32 mouse cellular contexts compared by ENCODE assay signal in the genomic region with DNA sequence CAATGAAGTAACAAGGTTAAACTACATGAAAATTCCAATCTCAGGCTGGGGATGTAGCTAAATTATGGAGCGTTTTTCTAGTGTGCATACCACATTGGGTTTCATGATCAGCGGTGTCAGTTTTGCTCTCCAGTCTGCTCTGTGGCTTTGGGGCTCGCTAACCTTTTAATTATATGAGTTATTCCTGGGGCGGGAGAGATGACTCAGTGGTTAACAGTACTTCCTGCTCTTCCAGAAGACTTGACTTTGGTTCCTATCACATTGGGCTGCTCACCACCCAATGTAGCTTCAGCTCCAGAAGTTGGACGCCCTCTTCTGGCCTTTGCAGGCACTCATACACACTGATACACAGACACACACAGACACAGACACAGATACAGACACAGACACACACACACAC. TPM values are rescaled to one million over a fixed set of nuclear protein-coding genes. Genes with fewer than 3 reads are reported as not detected.
DNase-seq lines count a peak whose midpoint lies in the region; ATAC-seq and TF ChIP-seq lines count a peak whose summit lies in the region.
"Had no signal": no experiment of that assay in that cellular context is flagged by ENCODE, and none has a peak within 500 bp of the region (broad histone marks: within the 10 kb centered on the region; RNA-seq: fewer than 3 reads in every experiment).

No protein-coding gene starts in this region.

- no peaks in the 10 kb centered on the region for H3K4me1 ChIP-seq in kidney, postnatal 0 days (replicated peaks; ENCODE audit: insufficient read depth, low read length)
- H3K4me1 ChIP-seq in small intestine, adult 2 months (ENCODE audit: control insufficient read depth, insufficient read depth, insufficient read length, low read length) = no peaks in the 10 kb centered on the region; the same call in 1 of the 2 replicates
- no peaks in the 10 kb centered on the region for H3K4me1 ChIP-seq in midbrain, postnatal 0 days (ENCODE audit: insufficient read depth, low read length)
- H3K4me1 ChIP-seq in liver, embryonic 12.5 days = no peaks in the 10 kb centered on the region
- H3K4me1 ChIP-seq: embryonic facial prominence, embryonic 10.5 days; embryonic facial prominence, embryonic 13.5 days; forebrain, embryonic 12.5 days; forebrain, embryonic 15.5 days; hindbrain, embryonic 12.5 days; hindbrain, embryonic 15.5 days had no signal

- no peaks in the 10 kb centered on the region for H3K9me3 ChIP-seq in kidney, postnatal 0 days (replicated peaks; ENCODE audit: low read length)
- H3K9me3 ChIP-seq in midbrain, postnatal 0 days (ENCODE audit: low read length) = no peaks in the 10 kb centered on the region
- no peaks in the 10 kb centered on the region for H3K9me3 ChIP-seq in liver, embryonic 12.5 days (replicated peaks)
- H3K9me3 ChIP-seq: embryonic facial prominence, embryonic 10.5 days; embryonic facial prominence, embryonic 13.5 days; forebrain, embryonic 12.5 days; forebrain, embryonic 15.5 days; hindbrain, embryonic 12.5 days; hindbrain, embryonic 15.5 days had no signal

- H3K4me2 ChIP-seq in kidney, postnatal 0 days (ENCODE audit: low read length) = no peak overlapping the region
- H3K4me2 ChIP-seq in midbrain, postnatal 0 days (ENCODE audit: low read depth, low read length, poor library complexity, severe bottlenecking) = no peak overlapping the region
- no peak overlapping the region for H3K4me2 ChIP-seq in liver, embryonic 12.5 days
- H3K4me2 ChIP-seq: embryonic facial prominence, embryonic 13.5 days; forebrain, embryonic 12.5 days; forebrain, embryonic 15.5 days; heart, embryonic 11.5 days; hindbrain, embryonic 12.5 days; hindbrain, embryonic 15.5 days had no signal

- TF ChIP-seq CTCF in kidney, postnatal 0 days (IDR thresholded peaks at IDR 0.05; ENCODE audit: low read depth) = 0 out of 2 replicates have a peak, but pooled peaks have one; percentile 7
- no peak for TF ChIP-seq CTCF in small intestine, adult 2 months (IDR thresholded peaks at IDR 0.05; ENCODE audit: extremely low read depth, insufficient read length, insufficient replicate concordance, low read depth, low read length)
- no peak for TF ChIP-seq CTCF in midbrain, postnatal 0 days (IDR thresholded peaks at IDR 0.05)

- no peak overlapping the region for H3K4me3 ChIP-seq in kidney, postnatal 0 days (replicated peaks; ENCODE audit: low read depth, low read length)
- H3K4me3 ChIP-seq in small intestine, adult 2 months (ENCODE audit: low read depth, low read length) = no peak overlapping the region
- H3K4me3 ChIP-seq in midbrain, postnatal 0 days (ENCODE audit: low read depth, low read length) = no peak overlapping the region
- no peak overlapping the region for H3K4me3 ChIP-seq in liver, embryonic 12.5 days
- H3K4me3 ChIP-seq: embryonic facial prominence, embryonic 10.5 days; embryonic facial prominence, embryonic 13.5 days; erythroblast, embryonic 14.5 days; forebrain, embryonic 12.5 days; forebrain, embryonic 15.5 days; hindbrain, embryonic 12.5 days; hindbrain, embryonic 15.5 days had no signal

- H3K36me3 ChIP-seq in kidney, postnatal 0 days (ENCODE audit: insufficient read depth, low read length) = no peaks in the 10 kb centered on the region
- H3K36me3 ChIP-seq in small intestine, adult 2 months (ENCODE audit: control insufficient read depth, insufficient read depth, low read length) = no peaks in the 10 kb centered on the region
- H3K36me3 ChIP-seq in midbrain, postnatal 0 days (ENCODE audit: insufficient read depth, low read length) = no peaks in the 10 kb centered on the region
- no peaks in the 10 kb centered on the region for H3K36me3 ChIP-seq in liver, embryonic 12.5 days
- H3K36me3 ChIP-seq: embryonic facial prominence, embryonic 10.5 days; embryonic facial prominence, embryonic 13.5 days; forebrain, embryonic 12.5 days; forebrain, embryonic 15.5 days; hindbrain, embryonic 12.5 days; hindbrain, embryonic 15.5 days had no signal

- ATAC-seq in kidney, postnatal 0 days (replicated peaks; ENCODE audit: low FRiP score, low read depth) = no peak
- no peak for ATAC-seq in midbrain, postnatal 0 days (ENCODE audit: low FRiP score)
- ATAC-seq in liver, embryonic 12.5 days = no peak
- ATAC-seq: activated CD4-positive, CD25-positive, alpha-beta regulatory T cell, adult 4 months; forebrain, embryonic 15.5 days had no signal

- DNase-seq in kidney, postnatal 0 days (ENCODE audit: low spot score) = no peak
- no peak for DNase-seq in kidney, adult 18-20 months
- peak; percentile 69 for DNase-seq in 416B (ENCODE audit: low read depth)
- no peak for DNase-seq in midbrain, postnatal 0 days (ENCODE audit: low spot score)
- DNase-seq: adrenal gland, adult 8-10 months; adrenal gland, postnatal 36 days; cerebellum, adult 2 months; cerebellum, adult 9-11 months; cerebellum, postnatal 36 days; embryo, embryonic 11 days; gastrocnemius, postnatal 25 days had no signal

- no peak overlapping the region for H3K27ac ChIP-seq in kidney, postnatal 0 days
- peak overlapping the region; percentile 97 for H3K27ac ChIP-seq in small intestine, adult 2 months (ENCODE audit: insufficient read depth, low read depth, low read length)
- no peak overlapping the region for H3K27ac ChIP-seq in midbrain, postnatal 0 days (ENCODE audit: low read depth, low read length)
- no peak overlapping the region for H3K27ac ChIP-seq in liver, embryonic 12.5 days
- H3K27ac ChIP-seq: embryonic facial prominence, embryonic 10.5 days; embryonic facial prominence, embryonic 13.5 days; forebrain, embryonic 12.5 days; forebrain, embryonic 15.5 days; hindbrain, embryonic 12.5 days; hindbrain, embryonic 15.5 days had no signal

- no peaks in the 10 kb centered on the region for H3K27me3 ChIP-seq in kidney, postnatal 0 days (ENCODE audit: insufficient read depth, low read length)
- no peaks in the 10 kb centered on the region for H3K27me3 ChIP-seq in small intestine, adult 2 months (ENCODE audit: control insufficient read depth, insufficient read depth, low read length)
- no peaks in the 10 kb centered on the region for H3K27me3 ChIP-seq in midbrain, postnatal 0 days (ENCODE audit: insufficient read depth, low read length)
- H3K27me3 ChIP-seq in liver, embryonic 12.5 days (replicated peaks) = no peaks in the 10 kb centered on the region
- H3K27me3 ChIP-seq: embryonic facial prominence, embryonic 13.5 days; forebrain, embryonic 12.5 days; forebrain, embryonic 15.5 days; hindbrain, embryonic 12.5 days; hindbrain, embryonic 15.5 days had no signal

- TF ChIP-seq POLR2A in small intestine, adult 2 months (IDR thresholded peaks at IDR 0.05; ENCODE audit: low read depth, low read length) = no peak

- 74% methylated on average over 5 of the region's 5 CpGs for WGBS in kidney, postnatal 0 days
- 63% methylated on average over 5 of the region's 5 CpGs for WGBS in small intestine, adult 2 months
- 90% methylated on average over 5 of the region's 5 CpGs for WGBS in midbrain, postnatal 0 days
- 52% methylated on average over 5 of the region's 5 CpGs for WGBS in liver, embryonic 12.5 days (ENCODE audit: insufficient replicate concordance)

- H3K9ac ChIP-seq in kidney, postnatal 0 days (ENCODE audit: low read depth, low read length) = no peak overlapping the region
- H3K9ac ChIP-seq in midbrain, postnatal 0 days (replicated peaks; ENCODE audit: low read length, poor library complexity, severe bottlenecking) = no peak overlapping the region
- no peak overlapping the region for H3K9ac ChIP-seq in liver, embryonic 12.5 days
- H3K9ac ChIP-seq: embryonic facial prominence, embryonic 13.5 days; forebrain, embryonic 12.5 days; forebrain, embryonic 15.5 days; hindbrain, embryonic 12.5 days; hindbrain, embryonic 15.5 days had no signal

RNA-seq across cellular contexts. Expression of a gene that starts 4.3 kb away (rescaled TPM):
- polyA plus RNA-seq in kidney, postnatal 0 days (2015; fragmentation: Nextera tagmentation; extraction: Ambion mirVana) = 79.3 and 90.8 TPM in 2 replicates
- 61.7 and 77.7 TPM in 2 replicates for polyA plus RNA-seq in small intestine, adult 2 months (2012; rRNA removed)
- 81.1 and 89.5 TPM in 2 replicates for total RNA-seq in midbrain, postnatal 0 days (2014; rRNA removed)
- 70.6 and 73.3 TPM in 2 replicates for polyA plus RNA-seq in midbrain, postnatal 0 days (2015; fragmentation: Nextera tagmentation; extraction: Ambion mirVana)
- 82.0 and 82.6 TPM in 2 replicates for polyA plus RNA-seq in liver, embryonic 12.5 days (2016; fragmentation: Nextera tagmentation; extraction: Ambion mirVana)

RNA-seq across cellular contexts. Expression of a gene that starts 21.5 kb away (rescaled TPM):
- not detected in 2 replicates for polyA plus RNA-seq in kidney, postnatal 0 days (2015; fragmentation: Nextera tagmentation; extraction: Ambion mirVana)
- 0.39 and 0.69 TPM in 2 replicates for polyA plus RNA-seq in small intestine, adult 2 months (2012; rRNA removed)
- not detected in 2 replicates for total RNA-seq in midbrain, postnatal 0 days (2014; rRNA removed)
- polyA plus RNA-seq in midbrain, postnatal 0 days (2015; fragmentation: Nextera tagmentation; extraction: Ambion mirVana) = 0.37 TPM in 1 of 2 replicates, not detected in the other
- polyA plus RNA-seq in liver, embryonic 12.5 days (2016; fragmentation: Nextera tagmentation; extraction: Ambion mirVana) = not detected in 2 replicates
- total RNA-seq: adrenal gland, adult 8-10 months; adrenal gland, postnatal 36 days; ES-E14; gastrocnemius, adult 8-10 months; gastrocnemius, postnatal 25 days; heart, adult 8-10 months; heart, postnatal 25 days; hematopoietic stem cell, adult 5-6 weeks had no signal
- polyA plus RNA-seq: activated CD4-positive, CD25-positive, alpha-beta regulatory T cell, adult 4 months; cerebellum, adult 2 months; embryonic facial prominence, embryonic 13.5 days; erythroblast, embryonic 14.5 days; forebrain, embryonic 12.5 days; gonadal fat pad, adult 2 months; heart, embryonic 11.5 days; heart, embryonic 14.5 days; heart, postnatal 0 days; hindbrain, embryonic 12.5 days; hindbrain, embryonic 15.5 days had no signal

RNA-seq across cellular contexts. Expression of a gene that starts 42.4 kb away (rescaled TPM):
- 8.8 and 9.5 TPM in 2 replicates for polyA plus RNA-seq in kidney, postnatal 0 days (2015; fragmentation: Nextera tagmentation; extraction: Ambion mirVana)
- polyA plus RNA-seq in small intestine, adult 2 months (2012; rRNA removed) = 5.6 and 6.3 TPM in 2 replicates
- 11.2 and 14.6 TPM in 2 replicates for total RNA-seq in midbrain, postnatal 0 days (2014; rRNA removed)
- polyA plus RNA-seq in midbrain, postnatal 0 days (2015; fragmentation: Nextera tagmentation; extraction: Ambion mirVana) = 8.6 and 8.7 TPM in 2 replicates
- 5.5 and 6.7 TPM in 2 replicates for polyA plus RNA-seq in liver, embryonic 12.5 days (2016; fragmentation: Nextera tagmentation; extraction: Ambion mirVana)

RNA-seq across cellular contexts. Expression of a gene that starts 43.0 kb away (rescaled TPM):
- polyA plus RNA-seq in kidney, postnatal 0 days (2015; fragmentation: Nextera tagmentation; extraction: Ambion mirVana) = not detected in 2 replicates
- 0.41 TPM in 1 of 2 replicates, not detected in the other for polyA plus RNA-seq in small intestine, adult 2 months (2012; rRNA removed)
- total RNA-seq in midbrain, postnatal 0 days (2014; rRNA removed) = 0.19 TPM in 1 of 2 replicates, not detected in the other
- polyA plus RNA-seq in midbrain, postnatal 0 days (2015; fragmentation: Nextera tagmentation; extraction: Ambion mirVana) = not detected in 2 replicates
- polyA plus RNA-seq in liver, embryonic 12.5 days (2016; fragmentation: Nextera tagmentation; extraction: Ambion mirVana) = 0.38 and 0.41 TPM in 2 replicates
- total RNA-seq: ES-E14; gastrocnemius, adult 8-10 months; gastrocnemius, postnatal 25 days; heart, adult 8-10 months; heart, postnatal 25 days; hematopoietic stem cell, adult 5-6 weeks had no signal
- polyA plus RNA-seq: activated CD4-positive, CD25-positive, alpha-beta regulatory T cell, adult 4 months; cortical plate, adult 2 months; embryonic facial prominence, embryonic 10.5 days; embryonic facial prominence, embryonic 13.5 days; erythroblast, embryonic 14.5 days; forebrain, embryonic 12.5 days; forebrain, embryonic 15.5 days; heart, embryonic 11.5 days; heart, embryonic 14.5 days; heart, postnatal 0 days; hindbrain, embryonic 12.5 days; hindbrain, embryonic 15.5 days; intestine, embryonic 14.5 days had no signal

RNA-seq across cellular contexts. Expression of a gene that starts 47.3 kb away (rescaled TPM):
- 330 and 338 TPM in 2 replicates for polyA plus RNA-seq in kidney, postnatal 0 days (2015; fragmentation: Nextera tagmentation; extraction: Ambion mirVana)
- 564 and 1,346 TPM in 2 replicates for polyA plus RNA-seq in small intestine, adult 2 months (2012; rRNA removed)
- 378 and 412 TPM in 2 replicates for total RNA-seq in midbrain, postnatal 0 days (2014; rRNA removed)
- polyA plus RNA-seq in midbrain, postnatal 0 days (2015; fragmentation: Nextera tagmentation; extraction: Ambion mirVana) = 456 and 484 TPM in 2 replicates
- 370 and 395 TPM in 2 replicates for polyA plus RNA-seq in liver, embryonic 12.5 days (2016; fragmentation: Nextera tagmentation; extraction: Ambion mirVana)
